Mouse (Mus musculus): ENCODE data around the gene Rcor3. TPM values are rescaled to one million over a fixed set of nuclear protein-coding genes. Genes with fewer than 3 reads are reported as not detected.

Rcor3 gene
- total RNA-seq (2014; fragmentation: Nextera tagmentation) (17.0 and 21.9 TPM in 2 replicates), total RNA-seq (2017) (10.0 and 12.5 TPM in 2 replicates)

- ATAC-seq (replicated peaks; ENCODE audit: poor library complexity, severe bottlenecking): peak; percentile 53
Measured at GRCm38 (mm10) chr1:192137926-192138910, at the start of gene Rcor3. Gene Rcor3, minus strand, starts transcription at chr1:192138062.

- no peak for ATAC-seq (replicated peaks; ENCODE audit: poor library complexity, severe bottlenecking)
Measured at GRCm38 (mm10) chr1:192181696-192182257, 43.9 kb upstream of the Rcor3 start.

GRCm38 (mm10) chr1:192179877-192180276 lies 42.0 kb upstream of the Rcor3 start:
- ATAC-seq (replicated peaks; ENCODE audit: poor library complexity, severe bottlenecking): no peak

GRCm38 (mm10) chr1:192171477-192171876 lies 33.6 kb upstream of the Rcor3 start:
- ATAC-seq (replicated peaks; ENCODE audit: poor library complexity, severe bottlenecking): no peak

GRCm38 (mm10) chr1:192151179-192151578 lies 13.3 kb upstream of the Rcor3 start:
- ATAC-seq (replicated peaks; ENCODE audit: poor library complexity, severe bottlenecking): no peak

- ATAC-seq (replicated peaks; ENCODE audit: poor library complexity, severe bottlenecking): no peak
Measured at GRCm38 (mm10) chr1:192140313-192140712, 2.5 kb upstream of the Rcor3 start.

- ATAC-seq (replicated peaks; ENCODE audit: poor library complexity, severe bottlenecking): no peak
Measured at GRCm38 (mm10) chr1:192137291-192137925, 454 bp downstream of the Rcor3 start.

GRCm38 (mm10) chr1:192136561-192137290 lies 1.1 kb downstream of the Rcor3 start:
- peak; percentile 69 for ATAC-seq (replicated peaks; ENCODE audit: poor library complexity, severe bottlenecking)

GRCm38 (mm10) chr1:192130202-192130601 lies 7.7 kb downstream of the Rcor3 start:
- ATAC-seq (replicated peaks; ENCODE audit: poor library complexity, severe bottlenecking): no peak

- ATAC-seq (replicated peaks; ENCODE audit: poor library complexity, severe bottlenecking): no peak
Measured at GRCm38 (mm10) chr1:192128343-192128742, 9.5 kb downstream of the Rcor3 start.

- no peak for ATAC-seq (replicated peaks; ENCODE audit: poor library complexity, severe bottlenecking)
Measured at GRCm38 (mm10) chr1:192125761-192126160, 12.1 kb downstream of the Rcor3 start.

GRCm38 (mm10) chr1:192116262-192116661 lies 21.6 kb downstream of the Rcor3 start:
- ATAC-seq (replicated peaks; ENCODE audit: poor library complexity, severe bottlenecking): no peak

- no peak for ATAC-seq (replicated peaks; ENCODE audit: poor library complexity, severe bottlenecking)
Measured at GRCm38 (mm10) chr1:192115378-192115777, 22.5 kb downstream of the Rcor3 start.

- ATAC-seq (replicated peaks; ENCODE audit: poor library complexity, severe bottlenecking): no peak
Measured at GRCm38 (mm10) chr1:192109169-192109568, 28.7 kb downstream of the Rcor3 start.

GRCm38 (mm10) chr1:192107352-192107751 lies 30.5 kb downstream of the Rcor3 start:
- peak; percentile 93 for ATAC-seq (replicated peaks; ENCODE audit: poor library complexity, severe bottlenecking)

- ATAC-seq (replicated peaks; ENCODE audit: poor library complexity, severe bottlenecking): no peak
Measured at GRCm38 (mm10) chr1:192105902-192106389, 31.9 kb downstream of the Rcor3 start.

- no peak for ATAC-seq (replicated peaks; ENCODE audit: poor library complexity, severe bottlenecking)
Measured at GRCm38 (mm10) chr1:192104021-192104420, 33.8 kb downstream of the Rcor3 start.

GRCm38 (mm10) chr1:192103176-192103575 lies 34.7 kb downstream of the Rcor3 start:
- no peak for ATAC-seq (replicated peaks; ENCODE audit: poor library complexity, severe bottlenecking)

- ATAC-seq (replicated peaks; ENCODE audit: poor library complexity, severe bottlenecking): no peak
Measured at GRCm38 (mm10) chr1:192101359-192101758, 36.5 kb downstream of the Rcor3 start.

GRCm38 (mm10) chr1:192100742-192101141 lies 37.1 kb downstream of the Rcor3 start:
- no peak for ATAC-seq (replicated peaks; ENCODE audit: poor library complexity, severe bottlenecking)

Data from granulocyte monocyte progenitor cell, adult 5-6 weeks (primary cell).